Mouse (Mus musculus) 3T3-L1 (cell line): ENCODE measurements around the gene Abcc4.

Source experiments
- DNase-seq: peaks from one replicate; pipeline ENCODE4 v3.0.0-alpha.2; 2015; ENCODE audit warnings: low read depth, low spot score

Gene Abcc4

GRCm38 (mm10) chr14:118705808-118706731 lies at the start of gene Abcc4:
Abcc4 (minus strand) TSS chr14:118706219.
- peak; percentile 63 for DNase-seq

- peak; percentile 67 for DNase-seq
Observed at GRCm38 (mm10) chr14:118751193-118751753, 45.3 kb upstream of the Abcc4 start.

- DNase-seq: peak; percentile 51
Observed at GRCm38 (mm10) chr14:118750505-118751192, 44.6 kb upstream of the Abcc4 start.

- no peak for DNase-seq
Observed at GRCm38 (mm10) chr14:118749715-118750114, 43.7 kb upstream of the Abcc4 start.

GRCm38 (mm10) chr14:118749068-118749467 lies 43.0 kb upstream of the Abcc4 start:
- no peak for DNase-seq

- no peak for DNase-seq
Observed at GRCm38 (mm10) chr14:118742862-118743261, 36.8 kb upstream of the Abcc4 start.

DNA sequence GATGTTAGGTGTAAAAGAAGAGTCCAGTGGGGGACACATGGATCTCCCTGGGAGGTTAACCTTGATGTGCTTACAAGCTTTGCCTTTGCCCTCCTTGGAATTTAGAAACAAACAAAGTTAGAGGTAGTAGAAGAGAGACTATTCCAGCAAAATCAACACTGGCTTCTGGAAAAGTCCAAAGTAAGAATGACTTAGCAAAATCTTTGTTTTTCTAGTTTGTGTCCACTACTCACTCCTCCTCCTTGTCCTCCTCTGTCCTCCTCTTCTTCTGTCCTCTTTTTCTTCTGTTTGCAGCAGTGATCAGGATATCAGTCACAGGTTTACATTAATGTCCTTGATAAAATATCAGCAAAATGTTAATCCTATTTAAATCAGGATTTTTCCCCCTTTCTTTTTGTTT lies 35.8 kb upstream of the Abcc4 start:
- DNase-seq: no peak

- DNase-seq: no peak
Observed at GRCm38 (mm10) chr14:118737251-118737888, 31.4 kb upstream of the Abcc4 start.

GRCm38 (mm10) chr14:118735114-118735513 lies 29.1 kb upstream of the Abcc4 start:
- DNase-seq: peak; percentile 11

DNA sequence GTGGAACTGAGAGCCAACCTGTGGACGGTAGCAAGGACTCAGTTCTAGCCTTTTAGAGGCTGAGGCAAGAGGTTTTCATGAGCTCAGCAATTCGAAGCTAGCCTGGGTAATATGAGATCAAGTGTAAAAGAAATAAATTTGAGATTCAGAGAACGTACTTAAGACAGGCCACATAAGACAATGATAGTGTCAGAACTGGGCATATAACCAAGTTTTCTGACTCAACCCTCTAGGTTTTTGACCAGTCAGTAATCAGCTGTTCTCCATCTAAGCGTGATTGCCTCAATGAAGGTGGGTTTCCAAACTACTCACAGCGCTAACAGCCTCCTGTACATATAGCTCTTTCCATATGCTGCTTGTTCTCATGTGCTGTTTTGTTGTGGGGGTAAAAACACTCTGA lies 27.1 kb upstream of the Abcc4 start:
- peak; percentile 88 for DNase-seq

- no peak for DNase-seq
Observed at GRCm38 (mm10) chr14:118730631-118731030, 24.6 kb upstream of the Abcc4 start.

- no peak for DNase-seq
Observed at GRCm38 (mm10) chr14:118725467-118725866, 19.4 kb upstream of the Abcc4 start.

DNA sequence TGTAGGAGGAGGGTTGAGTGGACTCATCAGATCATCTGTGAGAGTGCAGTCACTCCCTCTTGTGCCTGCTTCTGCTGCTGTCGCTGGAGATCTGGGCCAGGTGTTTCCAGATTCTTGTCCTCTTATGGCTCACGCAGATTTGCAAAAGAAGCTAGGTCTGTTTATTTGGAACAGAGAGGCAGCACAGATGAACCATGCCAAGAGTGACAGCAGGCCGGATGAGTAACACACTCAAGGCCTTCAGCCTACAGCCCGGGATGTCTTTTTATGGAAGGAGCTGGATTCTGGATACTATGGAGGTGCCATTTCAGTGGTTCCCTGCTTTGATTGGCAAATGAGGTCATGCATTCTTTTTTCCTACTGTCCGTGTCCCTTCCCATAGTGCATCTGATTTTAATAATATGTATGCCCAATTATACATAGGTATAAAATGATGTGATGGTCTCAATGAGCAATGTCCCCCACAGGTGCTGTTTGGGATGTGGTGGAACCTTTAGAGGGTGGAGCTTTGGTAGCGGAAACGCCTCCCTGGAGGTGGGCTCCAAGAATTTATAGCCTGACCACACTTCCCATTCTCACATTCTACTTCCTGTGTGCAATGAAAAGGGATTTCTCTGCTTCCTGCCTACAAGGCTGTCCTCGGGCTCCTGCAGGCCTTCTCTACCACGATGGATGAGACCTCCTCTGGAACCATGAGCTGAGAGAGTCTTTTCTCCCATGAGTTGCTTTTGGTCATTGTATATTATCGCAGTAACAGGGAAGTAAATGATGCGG lies 18.1 kb upstream of the Abcc4 start:
- DNase-seq: no peak

DNA sequence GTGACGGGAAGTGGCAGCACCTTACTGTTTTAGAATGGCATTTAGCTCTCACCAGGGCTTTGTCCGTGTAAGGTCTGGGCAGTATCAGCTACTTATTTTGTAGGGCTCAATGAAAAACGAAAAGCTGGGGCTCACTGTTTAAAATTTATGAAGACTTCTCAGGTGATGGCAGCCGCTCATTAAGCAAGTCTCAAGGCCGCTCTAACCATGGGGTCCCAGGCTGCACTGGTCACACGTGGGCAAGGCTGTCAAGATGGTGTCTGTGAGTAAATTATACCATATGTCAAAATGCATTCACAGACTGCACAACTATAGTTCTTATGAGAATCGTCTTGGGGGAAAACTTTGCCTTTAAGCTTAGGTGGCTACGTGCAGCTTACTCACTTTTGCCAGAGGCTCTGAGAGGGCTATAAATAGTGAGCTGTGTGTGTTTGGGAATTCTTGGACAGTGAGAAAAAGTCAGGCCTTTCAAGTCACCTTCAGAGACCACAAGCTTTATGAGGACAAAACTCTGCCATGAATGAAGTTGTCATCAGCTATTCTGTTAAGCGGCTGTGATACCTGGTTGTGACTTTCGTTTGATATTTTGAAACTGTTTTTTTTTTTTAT lies 13.7 kb upstream of the Abcc4 start:
- DNase-seq: no peak

DNA sequence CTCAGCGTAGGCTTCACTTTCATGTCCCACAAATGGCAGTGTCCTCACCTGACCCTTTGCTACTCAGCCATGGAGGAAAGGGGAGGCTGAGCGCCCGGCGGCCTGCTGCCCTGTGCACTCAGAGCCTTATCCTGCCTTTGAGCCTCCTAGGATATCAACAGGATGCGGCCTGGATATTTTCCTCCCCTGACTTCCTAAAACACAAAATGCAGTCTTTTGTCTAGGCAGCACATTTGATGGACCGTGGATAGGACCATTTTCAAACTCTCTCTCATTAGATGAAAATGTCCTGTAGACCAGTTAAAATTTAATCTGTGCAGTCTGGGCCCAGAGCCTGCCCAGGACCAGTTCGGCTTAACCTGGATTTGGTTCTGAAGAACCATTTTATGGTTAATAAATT lies 12.6 kb upstream of the Abcc4 start:
- DNase-seq: no peak

DNA sequence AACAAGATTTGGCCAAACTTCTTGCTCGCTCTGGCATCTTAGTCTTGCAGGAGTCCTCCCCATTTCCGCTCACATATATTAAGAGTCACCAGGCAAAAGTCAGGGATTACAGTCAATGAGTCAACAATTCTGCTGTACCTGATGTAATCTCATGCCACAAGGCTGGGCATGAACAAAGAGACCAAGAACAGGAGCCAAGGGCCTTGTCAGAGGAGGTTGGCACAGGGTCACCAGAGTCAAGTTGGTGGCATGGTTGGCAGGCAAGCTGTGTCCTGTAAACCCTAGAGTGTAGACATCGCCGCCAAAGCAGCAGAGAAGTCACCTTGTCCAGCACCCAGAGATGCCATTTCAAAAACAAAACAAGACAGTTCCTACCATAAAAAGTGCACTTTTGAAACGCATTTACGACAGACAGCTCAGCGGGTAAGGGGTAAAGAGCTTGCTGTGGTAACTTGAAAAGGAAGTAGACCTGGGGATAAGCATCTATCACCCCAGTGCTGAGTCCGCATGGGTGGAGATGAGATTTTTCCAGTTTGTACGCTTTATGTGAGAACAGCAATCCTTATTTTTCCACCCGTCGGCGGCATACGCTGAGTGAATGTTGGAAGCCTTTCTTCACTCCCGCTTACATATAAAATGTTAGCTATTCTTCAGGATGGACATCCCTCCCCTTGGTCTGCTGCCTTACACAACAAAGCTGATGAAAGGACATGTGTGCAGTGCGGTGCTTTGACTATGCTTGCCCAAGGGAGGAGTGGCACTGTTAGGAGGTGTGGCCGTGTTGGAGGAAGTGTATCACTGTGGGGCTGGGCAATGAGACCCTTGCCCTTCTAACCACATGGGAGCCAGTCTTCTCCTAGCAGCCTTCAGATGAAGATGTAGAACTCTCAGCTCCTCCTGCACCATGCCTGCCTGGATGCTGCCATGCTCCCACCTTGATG lies 10.6 kb upstream of the Abcc4 start:
- peak; percentile 43 for DNase-seq

GRCm38 (mm10) chr14:118714720-118715119 lies 8.7 kb upstream of the Abcc4 start:
- DNase-seq: no peak

GRCm38 (mm10) chr14:118714320-118714719 lies 8.3 kb upstream of the Abcc4 start:
- no peak for DNase-seq

GRCm38 (mm10) chr14:118713869-118714268 lies 7.8 kb upstream of the Abcc4 start:
- no peak for DNase-seq

- peak; percentile 51 for DNase-seq
Observed at GRCm38 (mm10) chr14:118713408-118713807, 7.4 kb upstream of the Abcc4 start.
